Comparison of ENCODE assay signal across 8 mouse cellular contexts in genomic region chr19:57543681-57544214, GRCm38 (mm10).
DNase-seq lines count a peak whose midpoint lies in the region; ATAC-seq lines count a peak whose summit lies in the region.

No protein-coding gene starts in this region.

- H3K36me3 ChIP-seq in forebrain, embryonic 13.5 days (ENCODE audit: poor library complexity, severe bottlenecking), result no peaks in the 10 kb centered on the region
- no peaks in the 10 kb centered on the region for H3K36me3 ChIP-seq in hindbrain, embryonic 13.5 days
- H3K36me3 ChIP-seq in midbrain, embryonic 16.5 days (ENCODE audit: control insufficient read depth, insufficient read depth, low read length), result no peaks in the 10 kb centered on the region

- ATAC-seq in forebrain, embryonic 13.5 days, result peak; percentile 72
- peak; percentile 66; the same call in 1 of the 2 replicates for ATAC-seq in hindbrain, embryonic 13.5 days (ENCODE audit: low FRiP score)
- peak; percentile 71; the same call in 1 of the 2 replicates for ATAC-seq in midbrain, embryonic 16.5 days

- 7% methylated on average over 13 of the region's 13 CpGs for WGBS in forebrain, embryonic 13.5 days
- WGBS in hindbrain, embryonic 13.5 days, result 17% methylated on average over 13 of the region's 13 CpGs
- WGBS in midbrain, embryonic 16.5 days, result 8% methylated on average over 13 of the region's 13 CpGs

- DNase-seq in urinary bladder, postnatal 14 days (ENCODE audit: low spot score), result peak; percentile 11
- DNase-seq in urinary bladder, adult 18-20 months (ENCODE audit: low spot score in 2 of 2), result no peak
- DNase-seq in left cerebral cortex, postnatal 14 days (ENCODE audit: low spot score in 2 of 2), result peak; percentile 75 to 87
- no peak for DNase-seq in yolk sac, embryonic 10.5 days (ENCODE audit: low spot score)
- no peak for DNase-seq in spleen, postnatal 10 days (ENCODE audit: low spot score in 2 of 2)

- no peak overlapping the region for H3K4me3 ChIP-seq in forebrain, embryonic 13.5 days
- peak overlapping the region; percentile 17; the same call in 1 of the 2 replicates for H3K4me3 ChIP-seq in hindbrain, embryonic 13.5 days
- no peak overlapping the region for H3K4me3 ChIP-seq in midbrain, embryonic 16.5 days (ENCODE audit: low read depth, low read length)

- peaks cover 19% of the 10 kb centered on the region for H3K4me1 ChIP-seq in forebrain, embryonic 13.5 days
- H3K4me1 ChIP-seq in hindbrain, embryonic 13.5 days (replicated peaks), result peaks cover 21% of the 10 kb centered on the region
- H3K4me1 ChIP-seq in midbrain, embryonic 16.5 days (ENCODE audit: control insufficient read depth, insufficient read depth, low read length), result peaks cover 11% of the 10 kb centered on the region; the same call in 1 of the 2 replicates

- H3K27me3 ChIP-seq in forebrain, embryonic 13.5 days, result no peaks in the 10 kb centered on the region
- no peaks in the 10 kb centered on the region for H3K27me3 ChIP-seq in hindbrain, embryonic 13.5 days
- no peaks in the 10 kb centered on the region for H3K27me3 ChIP-seq in midbrain, embryonic 16.5 days (ENCODE audit: control insufficient read depth, insufficient read depth, low read depth, low read length)

- peak overlapping the region; percentile 15 for H3K27ac ChIP-seq in forebrain, embryonic 13.5 days
- peak overlapping the region; percentile 77 for H3K27ac ChIP-seq in hindbrain, embryonic 13.5 days
- peak overlapping the region; percentile 45; the same call in 1 of the 2 replicates for H3K27ac ChIP-seq in midbrain, embryonic 16.5 days (ENCODE audit: low read length)

- intact Hi-C loops in left cerebral cortex, postnatal 14 days (cut with DNase I), result no loop called here

- 0 out of 2 replicates have a peak, but pooled peaks cover 5% of the 10 kb centered on the region for H3K9me3 ChIP-seq in forebrain, embryonic 13.5 days (replicated peaks)
- H3K9me3 ChIP-seq in hindbrain, embryonic 13.5 days, result no peaks in the 10 kb centered on the region
- 0 out of 2 replicates have a peak, but pooled peaks cover 2% of the 10 kb centered on the region for H3K9me3 ChIP-seq in midbrain, embryonic 16.5 days (replicated peaks; ENCODE audit: control insufficient read depth, low read length, poor library complexity, severe bottlenecking)

- 0 out of 2 replicates have a peak overlapping the region, but pooled peaks have one; percentile 23 for H3K9ac ChIP-seq in forebrain, embryonic 13.5 days
- H3K9ac ChIP-seq in hindbrain, embryonic 13.5 days, result peak overlapping the region; percentile 51; the same call in 1 of the 2 replicates
- no peak overlapping the region for H3K9ac ChIP-seq in midbrain, embryonic 16.5 days (ENCODE audit: low read depth, low read length)

- peak overlapping the region; percentile 38 for H3K4me2 ChIP-seq in forebrain, embryonic 13.5 days
- H3K4me2 ChIP-seq in hindbrain, embryonic 13.5 days, result peak overlapping the region; percentile 45
- peak overlapping the region; percentile 32 for H3K4me2 ChIP-seq in midbrain, embryonic 16.5 days (ENCODE audit: low read length)

Comparison
In these comparisons a context has a peak if more than half of its experiments do, and no peak if none do; other contexts are left out.
1. DNase-seq: peak in urinary bladder, postnatal 14 days (single experiment) and left cerebral cortex, postnatal 14 days (2 of 2); none in urinary bladder, adult 18-20 months (0 of 2), yolk sac, embryonic 10.5 days (single experiment) and spleen, postnatal 10 days (0 of 2).
2. H3K27ac ChIP-seq: peak in every context shown above with its lines; median percentile 77 in hindbrain, embryonic 13.5 days; 45 in midbrain, embryonic 16.5 days; 15 in forebrain, embryonic 13.5 days.
3. Peak in every context shown above with its lines, with median percentiles within 50 percentile points of each other: ATAC-seq and H3K4me2 ChIP-seq.